Mouse (Mus musculus): Measurements from ENCODE around the gene Lhx1. TPM values are rescaled to one million over a fixed set of nuclear protein-coding genes. Genes with fewer than 3 reads are reported as not detected.

Lhx1 gene
- not detected in 4 replicates for total RNA-seq (2023; ENCODE audit: inconsistent age)

DNA sequence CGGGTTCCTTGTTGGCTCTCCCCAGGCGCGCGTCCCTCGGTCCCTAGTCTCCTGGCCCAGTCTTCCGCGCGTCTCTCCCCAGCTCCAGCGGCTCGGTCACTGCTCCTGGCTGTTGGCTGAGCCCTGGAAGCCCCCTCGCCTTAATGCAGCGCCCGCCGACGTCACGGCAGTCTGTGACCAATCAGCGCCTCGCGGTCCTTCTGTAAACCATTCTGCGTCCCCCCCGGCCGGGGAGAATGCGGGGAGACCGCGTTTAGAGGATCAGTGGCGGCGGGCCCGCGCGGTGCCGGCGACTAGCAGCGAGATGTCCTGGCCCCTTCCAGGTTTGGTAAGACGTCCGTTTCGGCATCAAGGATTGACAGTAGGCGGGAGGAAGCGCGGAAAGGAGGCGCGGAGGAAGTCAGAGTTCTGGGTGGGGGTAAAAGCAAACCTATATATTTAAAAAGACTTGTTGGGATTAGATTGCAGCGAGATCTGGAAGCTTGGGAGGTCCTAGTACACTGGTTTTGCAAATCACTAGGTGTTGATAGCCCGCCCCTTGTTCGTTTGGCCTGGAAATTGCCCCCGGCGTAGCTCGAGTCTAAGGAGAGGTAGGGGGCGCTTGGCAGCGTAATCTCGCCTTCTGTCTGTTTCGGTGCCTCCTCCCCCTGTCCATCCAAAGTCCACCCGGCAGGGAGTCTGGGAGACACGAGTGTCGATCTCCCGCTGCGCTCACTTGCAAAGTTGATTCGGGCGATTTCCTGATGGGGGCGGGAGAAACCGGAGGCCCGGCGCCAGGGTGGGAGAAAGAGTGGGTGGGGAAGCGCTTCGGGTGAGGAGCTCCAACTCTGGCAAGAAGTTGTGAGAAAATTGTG lies at the start of gene Lhx1:
Lhx1 (minus strand) TSS at position 115 of the 854 bp plus-strand sequence.

GRCm38 (mm10) chr11:84513171-84514116 lies 11.9 kb downstream of the Lhx1 start, which contains the start of gene Aatf:
Aatf (minus strand) TSS chr11:84513522.

Other genes starting within 250 kb of the Lhx1 start
- 33.3 to 48.7 TPM (median 44.0 TPM) in 4 replicates for gene Aatf, start 12.0 kb downstream of the Lhx1 start, total RNA-seq (2023; ENCODE audit: inconsistent age)